Mouse (Mus musculus): ENCODE data around the gene Hao2.

Gene Hao2

DNA sequence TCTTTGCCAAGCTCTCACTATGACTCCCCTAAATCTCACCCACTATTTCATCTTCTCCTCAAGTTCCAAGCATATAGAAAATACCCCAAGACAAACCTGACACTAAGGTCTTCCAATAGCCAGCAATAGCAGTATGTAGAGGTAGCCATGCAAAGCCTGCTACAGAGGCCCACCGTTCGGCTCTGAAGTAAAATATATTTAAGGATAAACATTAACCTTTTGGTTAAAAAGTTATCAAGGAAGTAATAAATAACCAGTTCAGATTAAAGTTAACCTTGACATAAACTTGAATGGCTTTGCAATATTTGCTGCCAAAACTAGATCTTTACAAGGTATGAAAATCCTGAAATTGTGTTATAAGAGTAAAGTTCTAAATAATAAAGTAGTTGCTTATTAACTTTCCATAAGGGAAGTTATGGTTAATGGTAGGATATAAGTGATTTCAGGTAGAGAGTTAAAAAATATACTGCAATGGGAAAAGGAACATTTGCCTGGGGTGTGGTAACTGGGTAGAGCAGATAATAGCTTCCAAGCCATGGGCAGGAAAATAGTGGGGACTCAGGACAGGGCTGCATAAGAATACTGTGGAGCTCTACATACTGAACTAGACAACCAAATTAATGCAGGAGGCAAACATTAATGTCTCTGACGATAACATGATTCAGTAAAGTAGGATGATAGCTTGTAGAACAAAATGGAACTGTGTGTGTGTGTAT is at the start of gene Hao2:
TSS of gene Hao2 (minus strand) at position 183 of the 716 bp plus-strand sequence.
- no peak for DNase-seq (ENCODE audit: low read depth, low spot score)

- no peak for DNase-seq (ENCODE audit: low read depth, low spot score)
Observed at GRCm38 (mm10) chr3:98941601-98942000, 48.6 kb upstream of the Hao2 start.

DNA sequence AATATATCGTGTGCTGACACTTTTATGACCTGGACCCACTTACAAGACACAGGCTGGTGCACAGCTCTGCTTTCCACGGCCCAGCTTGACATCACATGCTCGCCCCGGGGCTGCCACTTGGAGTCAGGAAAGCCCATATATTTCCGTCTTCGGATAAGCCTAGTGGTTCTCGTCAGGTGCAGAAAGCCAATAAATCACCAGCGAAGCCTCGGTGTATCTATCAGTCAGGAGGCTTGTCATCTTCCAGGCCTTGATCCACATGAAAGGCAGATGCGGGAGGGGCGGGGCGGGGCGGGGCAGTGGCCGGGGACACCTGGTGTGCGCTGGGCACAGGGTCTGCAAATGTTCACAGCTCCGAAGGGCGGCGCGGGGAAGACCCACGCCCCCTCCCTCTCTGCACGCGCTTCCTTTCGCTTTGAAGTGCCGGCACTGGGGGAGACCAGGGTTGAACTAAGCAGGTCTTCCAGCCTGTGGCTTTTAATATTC is 48.1 kb upstream of the Hao2 start:
- DNase-seq (ENCODE audit: low read depth, low spot score): no peak

- no peak for DNase-seq (ENCODE audit: low read depth, low spot score)
Observed at GRCm38 (mm10) chr3:98940225-98940624, 47.2 kb upstream of the Hao2 start.

DNA sequence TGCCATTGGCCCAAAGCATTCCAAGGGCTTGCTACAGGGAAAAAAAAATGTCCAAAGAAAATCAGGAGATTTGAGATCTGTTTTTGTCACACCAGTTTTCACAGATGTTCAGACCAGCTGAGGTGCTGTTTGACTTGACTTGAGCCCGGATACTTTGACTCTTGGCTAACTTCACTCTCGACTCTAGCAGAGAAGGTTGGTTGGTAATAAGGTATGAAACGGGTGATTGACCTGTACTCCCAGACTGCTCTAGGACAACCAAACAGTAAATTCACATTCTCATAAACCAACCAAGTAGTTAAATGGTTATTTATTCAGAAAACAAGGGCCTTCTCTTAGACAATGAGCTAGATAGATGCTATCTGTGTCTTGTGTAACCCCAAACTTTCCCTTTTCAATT is 43.4 kb upstream of the Hao2 start:
- DNase-seq (ENCODE audit: low read depth, low spot score): no peak

DNA sequence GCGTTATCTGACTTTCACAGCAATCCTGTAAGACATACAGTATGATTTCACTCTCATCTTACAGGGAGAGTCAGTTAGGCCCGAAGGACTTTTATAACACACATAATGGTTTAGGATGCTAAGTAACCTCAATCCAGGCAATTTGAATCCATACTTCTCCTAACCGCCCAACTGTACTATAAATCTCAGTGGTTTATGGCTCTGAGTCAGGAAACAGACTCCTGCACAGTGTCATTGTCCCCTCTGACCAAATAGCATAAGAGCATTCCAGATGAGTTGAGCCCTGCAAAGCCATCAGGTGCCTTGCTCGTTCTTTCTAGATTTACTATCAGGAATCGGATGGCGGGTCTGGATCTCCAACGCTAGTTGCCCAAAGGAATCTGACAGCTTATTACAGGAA is 41.6 kb upstream of the Hao2 start:
- no peak for DNase-seq (ENCODE audit: low read depth, low spot score)

DNA sequence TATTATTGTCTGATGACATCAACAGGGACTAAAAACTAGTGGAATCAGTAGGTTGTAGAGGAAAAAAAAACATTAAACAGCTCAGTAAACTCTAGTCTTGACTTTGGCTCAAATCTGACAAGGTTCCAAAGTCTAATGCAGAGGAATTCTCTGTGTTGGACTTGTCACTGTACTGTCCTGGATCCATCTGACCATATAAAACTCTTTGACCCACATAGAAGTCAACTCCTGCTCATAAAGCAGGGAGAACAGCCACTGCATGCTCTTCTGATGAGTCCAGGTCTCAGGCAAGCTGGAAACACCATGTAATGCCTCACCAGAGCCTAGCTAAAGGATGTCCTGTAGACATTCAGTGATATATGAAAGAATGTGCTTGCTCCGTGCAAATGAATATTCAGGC is 41.0 kb upstream of the Hao2 start:
- DNase-seq (ENCODE audit: low read depth, low spot score): no peak

GRCm38 (mm10) chr3:98932421-98932820 is 39.4 kb upstream of the Hao2 start:
- no peak for DNase-seq (ENCODE audit: low read depth, low spot score)

DNA sequence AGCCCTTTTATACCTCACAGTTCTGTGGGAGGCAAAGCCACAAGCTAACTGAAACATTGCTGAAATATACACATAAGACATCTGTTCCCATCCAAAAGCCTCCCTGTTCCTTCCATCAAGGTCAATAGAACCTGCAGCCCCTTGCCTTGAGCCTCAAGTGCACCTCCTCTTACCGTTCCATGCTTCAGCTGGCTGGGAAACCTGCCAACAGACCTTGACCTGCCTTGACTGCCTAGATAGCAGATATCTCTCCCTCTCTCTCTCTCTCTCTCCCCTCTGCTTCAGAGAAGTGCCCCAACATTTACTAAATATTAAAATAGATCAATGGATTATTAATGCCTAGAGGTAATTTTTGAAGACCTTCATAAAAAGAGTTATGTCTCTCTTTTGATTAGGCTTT is 38.8 kb upstream of the Hao2 start:
- DNase-seq (ENCODE audit: low read depth, low spot score): no peak

DNA sequence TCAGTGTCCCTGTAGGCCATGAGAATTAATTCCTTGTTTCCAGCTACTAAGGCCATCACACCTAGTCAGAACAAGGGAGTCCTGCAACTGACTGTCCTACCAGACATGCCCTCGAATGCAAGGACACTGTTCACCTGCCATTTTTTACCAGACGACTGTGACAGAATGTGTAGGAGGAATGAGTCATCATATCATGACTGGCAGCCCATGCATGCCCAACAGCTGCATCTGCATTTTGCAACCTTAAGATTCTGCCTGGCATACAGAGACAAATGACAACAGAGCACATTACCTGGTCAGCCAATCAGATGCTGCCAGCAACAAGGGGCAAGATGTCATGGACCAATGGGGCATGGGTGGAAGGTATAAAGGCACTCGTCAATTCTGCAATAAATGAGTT is 27.4 kb upstream of the Hao2 start:
- DNase-seq (ENCODE audit: low read depth, low spot score): no peak

GRCm38 (mm10) chr3:98917260-98917659 is 24.2 kb upstream of the Hao2 start:
- DNase-seq (ENCODE audit: low read depth, low spot score): no peak

DNA sequence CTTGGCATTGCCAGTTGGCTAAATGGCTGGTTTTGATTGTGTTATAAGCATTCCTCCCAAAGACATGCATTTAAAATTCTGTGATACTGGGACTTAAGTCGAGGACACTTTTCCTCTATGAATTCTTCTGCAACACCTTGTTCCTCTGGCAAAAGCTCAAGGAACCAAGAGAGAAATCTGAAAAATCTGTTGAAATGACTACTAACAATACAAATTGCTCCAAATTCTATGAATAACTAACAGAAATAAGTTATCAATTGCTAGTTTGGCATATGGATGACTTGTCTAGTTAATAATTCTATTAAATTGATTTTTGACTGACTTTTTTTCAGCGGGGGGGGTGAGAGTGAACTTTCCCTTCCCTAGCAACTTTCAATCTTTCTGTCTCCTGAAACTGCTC is 23.8 kb upstream of the Hao2 start:
- no peak for DNase-seq (ENCODE audit: low read depth, low spot score)

DNA sequence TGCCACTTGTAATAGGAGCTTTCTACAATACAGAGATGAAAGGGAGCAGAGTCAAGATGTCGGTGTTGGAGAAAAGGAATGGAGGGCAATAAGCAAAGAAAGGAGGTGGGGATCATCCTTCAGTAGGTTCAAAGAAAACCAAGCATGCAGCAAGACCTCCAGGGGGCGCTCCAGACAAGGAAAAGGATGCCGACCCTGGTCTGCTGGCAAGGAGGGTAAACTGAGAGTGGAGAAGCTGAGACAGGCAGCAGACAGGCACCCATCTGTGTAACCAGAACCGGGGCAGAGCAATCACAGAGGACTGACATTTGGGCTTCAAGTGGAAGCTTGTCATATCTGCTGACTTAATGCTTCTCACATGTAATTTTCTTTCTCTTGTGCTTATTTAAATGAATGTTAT is 22.6 kb upstream of the Hao2 start:
- peak; percentile 36 for DNase-seq (ENCODE audit: low read depth, low spot score)

- peak; percentile 10 for DNase-seq (ENCODE audit: low read depth, low spot score)
Observed at GRCm38 (mm10) chr3:98913591-98913990, 20.6 kb upstream of the Hao2 start.

DNA sequence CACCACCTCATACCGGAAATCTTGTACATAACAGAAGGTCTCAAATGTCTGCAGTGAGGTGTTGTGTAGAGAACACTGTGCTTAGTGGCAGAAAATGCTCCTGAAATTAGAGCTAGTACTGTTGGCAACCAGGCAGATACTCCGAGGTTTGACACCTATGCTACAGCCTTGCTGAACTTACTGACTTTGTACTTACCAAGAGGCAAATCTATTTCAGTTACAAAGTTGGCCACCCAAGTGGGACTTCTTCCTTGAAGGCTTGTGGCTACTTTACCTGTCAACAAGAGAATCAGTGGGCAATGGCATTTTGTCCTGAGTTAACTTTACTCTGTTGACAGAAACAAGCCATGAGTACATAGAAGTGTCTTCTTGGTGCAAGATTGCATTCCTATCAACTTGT is 4.6 kb upstream of the Hao2 start:
- no peak for DNase-seq (ENCODE audit: low read depth, low spot score)

DNA sequence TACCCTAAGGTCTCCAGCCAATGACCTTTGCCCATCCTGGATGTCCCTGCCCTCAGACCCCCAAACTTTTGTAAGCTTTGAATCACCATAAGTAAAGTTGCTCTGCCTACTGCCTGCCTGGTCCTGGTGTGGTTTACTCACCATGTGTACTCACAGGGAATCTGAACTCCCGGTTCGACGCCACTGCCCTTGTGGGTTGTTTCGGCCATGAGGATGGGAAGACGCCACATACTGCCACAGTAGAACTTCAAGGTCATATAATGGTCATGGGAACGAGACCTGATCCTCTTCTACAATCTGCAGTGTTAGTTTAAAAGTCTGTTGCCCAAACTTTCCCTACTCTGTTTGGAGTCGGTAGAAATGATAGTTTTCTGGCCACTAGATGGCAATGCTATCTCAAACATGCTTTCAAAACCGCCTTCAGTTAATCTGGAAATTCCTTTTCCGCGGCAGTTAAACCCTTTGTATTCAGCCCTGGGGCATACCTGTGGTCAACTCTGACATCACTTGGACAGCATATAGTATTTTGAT is 2.1 kb upstream of the Hao2 start:
- DNase-seq (ENCODE audit: low read depth, low spot score): no peak

DNA sequence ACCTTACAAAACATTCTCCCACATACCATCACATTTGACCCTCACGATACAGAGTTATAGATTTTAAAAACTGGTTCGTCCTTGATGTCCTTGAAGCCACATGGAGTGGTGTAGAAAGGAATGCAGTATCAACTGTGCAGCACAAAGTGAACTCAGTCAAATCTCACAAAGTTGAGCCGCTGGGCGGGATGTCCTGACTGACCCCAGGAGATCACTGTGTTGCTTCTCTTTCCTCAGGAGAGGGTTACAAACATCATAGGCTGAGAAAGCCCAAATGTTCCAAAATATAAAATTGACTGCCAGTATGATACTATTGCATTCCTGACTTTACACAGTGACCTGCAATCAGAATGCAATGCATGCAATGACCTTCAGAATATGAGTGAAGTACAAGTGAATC is 2.6 kb downstream of the Hao2 start:
- DNase-seq (ENCODE audit: low read depth, low spot score): no peak

GRCm38 (mm10) chr3:98888206-98888605 is 4.8 kb downstream of the Hao2 start:
- no peak for DNase-seq (ENCODE audit: low read depth, low spot score)

DNA sequence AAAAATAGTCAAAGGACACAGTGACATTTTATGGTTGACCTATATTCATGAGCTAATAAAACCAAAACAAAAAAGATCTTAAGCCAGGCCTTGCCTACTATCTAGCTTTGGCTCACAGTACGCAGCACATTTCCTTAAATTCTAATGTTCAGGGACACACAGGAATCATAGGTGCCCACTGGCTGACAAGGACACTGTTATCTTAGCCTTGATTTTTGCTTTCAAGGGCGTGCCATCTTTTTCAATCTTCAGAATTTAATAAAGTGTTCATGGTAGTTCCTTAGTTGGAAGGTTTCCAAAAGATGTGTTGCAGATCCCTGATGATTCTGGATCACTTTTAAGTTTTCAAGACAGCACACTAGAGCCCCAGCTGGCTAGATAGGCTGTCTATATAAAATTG is 12.2 kb downstream of the Hao2 start:
- DNase-seq (ENCODE audit: low read depth, low spot score): no peak

- DNase-seq (ENCODE audit: low read depth, low spot score): no peak
Observed at GRCm38 (mm10) chr3:98880216-98880615, 12.8 kb downstream of the Hao2 start.

DNA sequence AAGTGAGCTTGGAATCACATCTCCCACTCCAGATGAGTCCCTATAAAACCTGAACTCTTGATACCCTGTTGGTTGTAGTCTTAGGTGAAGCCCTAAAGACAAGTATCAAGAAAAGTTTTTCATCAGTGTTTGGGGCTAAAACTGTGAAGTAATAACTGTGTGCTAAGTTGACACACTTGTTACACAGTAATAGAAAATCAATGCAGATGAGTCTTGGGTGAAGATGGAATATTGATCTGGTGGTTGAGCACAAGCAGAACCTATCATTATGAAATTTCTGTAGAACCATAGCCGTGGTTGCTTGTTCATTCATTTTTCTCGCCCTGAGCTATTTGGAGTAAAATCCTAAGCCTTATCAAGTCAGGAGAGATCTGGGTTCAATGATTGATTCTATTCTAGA is 24.8 kb downstream of the Hao2 start:
- no peak for DNase-seq (ENCODE audit: low read depth, low spot score)

DNA sequence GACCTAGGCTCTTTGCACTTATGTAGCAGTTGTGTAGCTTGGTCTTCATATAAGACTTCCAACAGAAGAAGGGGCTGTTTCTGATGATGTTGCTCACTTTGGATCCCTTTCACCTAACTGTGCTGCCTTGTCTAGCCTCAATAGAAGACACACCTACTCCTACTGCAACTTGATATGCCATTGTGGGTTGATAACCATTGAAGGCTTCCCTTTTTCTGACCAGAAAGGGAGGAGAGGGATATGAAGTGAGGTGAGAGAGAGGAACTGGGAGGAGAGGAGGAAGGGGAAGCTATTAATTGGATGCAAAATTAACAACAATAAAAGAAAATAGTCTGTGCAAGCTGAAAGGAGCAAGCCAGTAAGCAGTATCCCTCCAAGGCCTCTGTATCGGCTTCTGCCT is 30.2 kb downstream of the Hao2 start:
- no peak for DNase-seq (ENCODE audit: low read depth, low spot score)

DNA sequence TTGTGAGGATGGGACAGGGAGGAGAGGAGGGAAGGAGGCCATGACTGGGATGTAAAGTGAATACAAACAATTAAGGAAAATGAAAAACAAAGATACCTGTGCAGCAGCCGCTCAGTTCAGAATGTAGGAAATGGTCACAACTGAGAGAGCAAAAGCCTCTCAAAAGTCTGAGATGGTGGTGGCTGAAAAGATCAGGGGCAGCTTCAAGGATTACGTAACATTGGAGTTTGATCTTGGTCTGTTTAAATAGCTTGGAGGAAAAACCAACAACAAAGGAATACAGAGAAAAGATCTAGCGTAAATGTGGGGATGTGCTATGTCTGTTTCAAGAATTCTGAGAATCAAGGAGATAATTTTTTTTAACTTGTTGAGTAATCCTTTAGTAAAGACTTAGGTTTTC is 33.5 kb downstream of the Hao2 start, which contains the start of gene Hsd3b1:
TSS of gene Hsd3b1 (minus strand) at position 219 of the 400 bp plus-strand sequence.
- DNase-seq (ENCODE audit: low read depth, low spot score): no peak

DNA sequence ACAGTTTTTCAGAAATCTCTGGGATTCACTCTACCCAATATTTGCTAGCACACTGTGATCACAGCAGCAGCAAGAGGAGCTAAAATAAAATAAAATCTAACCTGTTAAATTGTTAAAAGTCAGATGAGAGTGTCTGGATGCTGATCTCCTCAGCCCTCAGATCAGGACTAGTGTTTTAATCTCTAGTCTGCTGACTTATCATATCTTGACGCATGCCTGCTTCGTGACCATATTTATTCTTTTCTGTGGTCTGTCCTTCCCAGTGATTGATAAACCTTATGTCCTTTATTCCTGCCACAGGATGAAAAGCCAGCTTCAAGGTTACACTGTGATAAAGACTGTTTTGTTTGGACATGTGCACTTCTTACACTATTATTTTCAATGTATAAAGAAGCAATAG is 35.0 kb downstream of the Hao2 start:
- no peak for DNase-seq (ENCODE audit: low read depth, low spot score)

Data from brain, embryonic 18.5 days (tissue).